Mouse (Mus musculus) MEL (cell line): ENCODE measurements around the gene Syngr4. TPM values are rescaled to one million over a fixed set of nuclear protein-coding genes. Genes with fewer than 3 reads are reported as not detected.

ENCODE experiments used
- DNase-seq: peaks from one replicate; pipeline ENCODE4 v3.0.0; 2011; ENCODE audit warnings: low read depth, low spot score
- H3K27ac ChIP-seq: 2 replicates; pipeline ENCODE4 v1.5.1; 2012; ENCODE audit warnings: low read depth, mild to moderate bottlenecking, control low read depth, low read length, moderate library complexity; ENCODE audit not compliant: control insufficient read depth
- H3K27me3 ChIP-seq, 2 experiments: fragments of 150-350 bp in 1 of 2; sonication (generic) in 1 of 2; 2 replicates each; pipeline ENCODE4 v1.6.1; 2012; ENCODE audit warnings: low read length in 2 of 2, mild to moderate bottlenecking in 2 of 2, improper control_type of control experiment in 1 of 2, moderate library complexity in 1 of 2; ENCODE audit not compliant: insufficient read depth in 2 of 2, control insufficient read depth in 1 of 2
- H3K36me3 ChIP-seq, 2 experiments: 2 replicates each; pipeline ENCODE4 v1.6.1; 2012 to 2014; ENCODE audit warnings: low read length in 2 of 2, improper control_type of control experiment in 1 of 2, inconsistent platforms in 1 of 2, mild to moderate bottlenecking in 1 of 2; ENCODE audit not compliant: insufficient read depth in 2 of 2, control insufficient read depth in 1 of 2
- H3K4me1 ChIP-seq, 2 experiments: fragments of 150-350 bp in 1 of 2; sonication (generic) in 1 of 2; 2 replicates each; pipeline ENCODE4 v1.6.1; 2012; ENCODE audit warnings: low read length in 2 of 2, improper control_type of control experiment in 1 of 2, mild to moderate bottlenecking in 1 of 2; ENCODE audit not compliant: insufficient read depth in 2 of 2, control insufficient read depth in 1 of 2
- H3K4me3 ChIP-seq, 2 experiments: fragments of 150-350 bp in 1 of 2; sonication (generic) in 1 of 2; 2 replicates each; pipeline ENCODE4 v1.5.1; 2012; ENCODE audit warnings: low read depth in 2 of 2, low read length in 2 of 2, mild to moderate bottlenecking in 2 of 2, moderate library complexity in 2 of 2, control low read depth in 1 of 2, improper control_type of control experiment in 1 of 2; ENCODE audit not compliant: control insufficient read depth in 1 of 2, insufficient read depth in 1 of 2
- H3K79me2 ChIP-seq: 2 replicates; pipeline ENCODE4 v1.6.1; 2012; ENCODE audit warnings: mild to moderate bottlenecking, low read length, moderate library complexity; ENCODE audit not compliant: control insufficient read depth, poor library complexity, insufficient read depth
- H3K9ac ChIP-seq: 2 replicates; pipeline ENCODE4 v1.6.1; 2012; ENCODE audit warnings: low read depth, mild to moderate bottlenecking, control low read depth, low read length, moderate library complexity; ENCODE audit not compliant: control insufficient read depth, poor library complexity, severe bottlenecking
- H3K9me3 ChIP-seq: fragments of 150-350 bp; sonication (generic); replicated peaks from 2 replicates; pipeline ENCODE4 v1.6.1; 2012; ENCODE audit warnings: mild to moderate bottlenecking, low read length, improper control_type of control experiment, moderate library complexity; ENCODE audit not compliant: insufficient read depth
- ELF1 ChIP-seq: IDR thresholded peaks from 2 replicates; pipeline ENCODE4 v1.6.1; 2014; ENCODE audit warnings: low read depth, mild to moderate bottlenecking, inconsistent platforms, low read length, improper control_type of control experiment, moderate library complexity
- GABPA ChIP-seq: IDR thresholded peaks from 2 replicates; pipeline ENCODE4 v1.6.1; 2012; ENCODE audit warnings: low read depth, mild to moderate bottlenecking, inconsistent platforms, low read length, improper control_type of control experiment, moderate library complexity
- MAZ ChIP-seq: IDR thresholded peaks from 2 replicates; pipeline ENCODE4 v1.6.1; 2012; ENCODE audit warnings: low read depth, mild to moderate bottlenecking, inconsistent platforms, low read length, improper control_type of control experiment
- MEF2A ChIP-seq: IDR thresholded peaks from 2 replicates; pipeline ENCODE4 v1.6.1; 2014; ENCODE audit warnings: low read depth, mild to moderate bottlenecking, inconsistent platforms, low read length, improper control_type of control experiment; ENCODE audit not compliant: poor library complexity, insufficient replicate concordance, severe bottlenecking; ENCODE audit errors: extremely low read depth
- NELFE ChIP-seq: IDR thresholded peaks from 2 replicates; pipeline ENCODE4 v1.6.1; 2011; ENCODE audit warnings: low read depth, low read length, improper control_type of control experiment
- POLR2AphosphoS2 ChIP-seq: IDR thresholded peaks from 2 replicates; pipeline ENCODE4 v1.6.1; 2011; ENCODE audit warnings: low read length, improper control_type of control experiment
- SIN3A ChIP-seq: IDR thresholded peaks from 2 replicates; pipeline ENCODE4 v1.6.1; 2012; ENCODE audit warnings: low read length, improper control_type of control experiment, inconsistent platforms
- TAL1 ChIP-seq: IDR thresholded peaks from 2 replicates; pipeline ENCODE4 v1.6.1; 2012; ENCODE audit warnings: mild to moderate bottlenecking, inconsistent platforms, low read length, moderate library complexity, mixed read lengths
- TBP ChIP-seq: IDR thresholded peaks from 2 replicates; pipeline ENCODE4 v1.8.0; 2011; ENCODE audit warnings: low read depth, low read length, improper control_type of control experiment
- UBTF ChIP-seq: IDR thresholded peaks from 2 replicates; pipeline ENCODE4 v1.6.1; 2012; ENCODE audit warnings: low read depth, mild to moderate bottlenecking, inconsistent platforms, low read length, improper control_type of control experiment, moderate library complexity, borderline replicate concordance; ENCODE audit not compliant: insufficient read depth
- USF1 ChIP-seq: IDR thresholded peaks from 2 replicates; pipeline ENCODE4 v1.6.1; 2014; ENCODE audit warnings: low read depth, mild to moderate bottlenecking, inconsistent platforms, low read length, improper control_type of control experiment, moderate library complexity
- USF2 ChIP-seq, 2 experiments: IDR thresholded peaks; 2 replicates each; pipeline ENCODE4 v1.6.1; 2011 to 2012; ENCODE audit warnings: improper control_type of control experiment in 2 of 2, low read length in 2 of 2, borderline replicate concordance in 1 of 2, inconsistent platforms in 1 of 2, low read depth in 1 of 2, mild to moderate bottlenecking in 1 of 2; ENCODE audit not compliant: insufficient read depth in 1 of 2
- ZKSCAN1 ChIP-seq: IDR thresholded peaks from 2 replicates; pipeline ENCODE4 v1.6.1; 2012; ENCODE audit warnings: low read depth, mild to moderate bottlenecking, inconsistent platforms, low read length, improper control_type of control experiment, moderate library complexity
- polyA plus RNA-seq, 2 experiments: library from polyadenylated mRNA; stranded (reverse) in 1 of 2; unstranded in 1 of 2; fragments of >175 nt in 1 of 2; fragments of >200 nt in 1 of 2; gene quantifications; 2 replicates each; pipeline versions ENCODE4 v1.2.1 to v1.2.4; 2012; ENCODE audit warnings: low replicate concordance in 2 of 2, low read depth in 1 of 2; ENCODE audit not compliant: insufficient read length in 2 of 2, insufficient read depth in 1 of 2, missing spikeins in 1 of 2
- total RNA-seq: library from RNA; depleted of rRNA; stranded (reverse); fragments of 300-350 nt; gene quantifications from 2 replicates; pipeline ENCODE4 v1.2.3, GENCODE M21; 2012; rRNA removed

Gene Syngr4
- total and polyA plus RNA-seq, 3 experiments: 0.46 to 1.1 TPM; not detected in 1

DNA sequence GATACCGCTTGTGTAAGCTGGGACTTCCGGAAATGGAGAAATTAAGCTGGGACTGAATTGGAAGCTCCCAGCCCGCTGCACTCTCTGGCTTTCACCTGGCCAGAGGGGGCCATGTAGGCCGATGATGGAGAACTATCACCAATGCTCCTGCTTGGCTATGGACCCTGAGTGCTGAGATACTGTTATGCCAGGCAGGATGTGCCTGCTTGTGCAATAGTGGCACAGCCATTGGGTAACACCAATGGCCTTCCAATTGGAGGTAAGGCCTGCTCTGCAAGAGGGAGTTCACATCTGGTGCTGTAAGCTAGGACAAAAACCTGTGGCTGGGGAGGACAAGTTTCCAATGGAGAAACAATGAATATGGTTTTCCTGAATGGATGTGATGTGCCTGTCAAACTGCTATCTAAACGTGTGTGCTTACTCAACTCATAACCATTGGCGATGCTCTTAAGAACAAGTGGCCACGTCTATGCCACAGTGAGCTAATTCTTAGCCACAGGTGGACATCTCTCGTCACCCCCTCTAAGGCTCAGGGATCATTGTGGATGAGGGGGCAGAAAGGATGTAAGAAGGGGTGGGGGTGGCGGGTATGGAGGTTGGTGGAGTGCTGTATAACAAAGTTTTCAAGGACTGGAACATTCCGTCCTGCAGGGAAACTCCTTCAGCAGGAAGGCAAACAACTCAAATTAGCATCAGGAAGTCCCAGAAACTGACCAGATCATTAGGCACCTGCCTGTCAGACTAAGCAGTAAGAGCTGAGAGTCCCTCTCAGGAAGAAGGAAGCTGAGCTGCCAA lies 53.4 kb downstream of the Syngr4 start:
- TF ChIP-seq MEF2A (no peak), USF2 (IDR thresholded peaks at IDR 0.05; ENCODE audit: borderline replicate concordance in 1 of 2, insufficient read depth in 1 of 2, low read depth in 1 of 2, low read length in 2 of 2) (no peak), ELF1 (no peak), MAZ (no peak), SIN3A (no peak), GABPA (no peak), USF1 (no peak), NELFE (no peak), ZKSCAN1 (no peak), POLR2AphosphoS2 (no peak), TAL1 (no peak), TBP (no peak), UBTF (no peak)
- TF ChIP-seq, all 39 proteins: peak for 0

More for the DNA sequence above, 53.4 kb downstream of the Syngr4 start:
- Histone ChIP-seq H3K9ac (no peak overlapping the region), H3K27ac (no peak overlapping the region), H3K4me1 (peaks cover 0 to 6% of the 10 kb centered on the region in 2 experiments; a peak in 1 of 4 replicates), H3K27me3 (no peaks in the 10 kb centered on the region; a peak in 1 of 4 replicates), H3K4me3 (no peak overlapping the region), H3K36me3 (peaks cover 0 to 3% of the 10 kb centered on the region in 2 experiments; a peak in 1 of 4 replicates), H3K9me3 (no peaks in the 10 kb centered on the region), H3K79me2 (no peaks in the 10 kb centered on the region)
- no peak for DNase-seq

Other genes with a start within 250 kb of the Syngr4 start
- not detected in 2 replicates for gene Fut2, start 230.3 kb downstream of the Syngr4 start, total RNA-seq
- gene Fut2, start 230.3 kb downstream of the Syngr4 start, polyA plus RNA-seq: not detected
- gene Ntn5, start 212.7 kb downstream of the Syngr4 start, total RNA-seq: not detected in 2 replicates
- gene Ntn5, start 212.7 kb downstream of the Syngr4 start, polyA plus RNA-seq: under 1 TPM in 1 of 2 experiments, not detected in 1; 0.13 TPM
- not detected in 2 replicates for gene Sec1, start 202.3 kb downstream of the Syngr4 start, total RNA-seq
- gene Sec1, start 202.3 kb downstream of the Syngr4 start, polyA plus RNA-seq: not detected
- gene Car11, start 196.9 kb downstream of the Syngr4 start, total RNA-seq: 0.29 and 0.77 TPM in 2 replicates
- 1 to 10 TPM in 1 of 2 experiments, not detected in 1; 1.5 TPM for gene Car11, start 196.9 kb downstream of the Syngr4 start, polyA plus RNA-seq
- 21.1 and 24.4 TPM in 2 replicates for gene Dbp, start 191.6 kb downstream of the Syngr4 start, total RNA-seq
- gene Dbp, start 191.6 kb downstream of the Syngr4 start, polyA plus RNA-seq: 10 to 100 TPM in 1 of 2 experiments, not detected in 1; 22.5 TPM
- gene Rpl18, start 181.3 kb downstream of the Syngr4 start, total RNA-seq: 3,210 and 3,724 TPM in 2 replicates
- 1,000 to 10,000 TPM in 1 of 2 experiments, not detected in 1; 3,544 TPM for gene Rpl18, start 181.3 kb downstream of the Syngr4 start, polyA plus RNA-seq
- gene Sphk2, start 178.7 kb downstream of the Syngr4 start, total RNA-seq: 18.3 and 21.0 TPM in 2 replicates
- 10 to 100 TPM in 1 of 2 experiments, not detected in 1; 40.2 TPM for gene Sphk2, start 178.7 kb downstream of the Syngr4 start, polyA plus RNA-seq
- gene Fam83e, start 175.5 kb downstream of the Syngr4 start, total RNA-seq: 0.95 and 1.0 TPM in 2 replicates
- under 1 TPM in 1 of 2 experiments, not detected in 1; 0.43 TPM for gene Fam83e, start 175.5 kb downstream of the Syngr4 start, polyA plus RNA-seq
- gene Spaca4, start 170.9 kb downstream of the Syngr4 start, total RNA-seq: not detected in 2 replicates
- under 1 TPM in 1 of 2 experiments, not detected in 1; 0.38 TPM for gene Spaca4, start 170.9 kb downstream of the Syngr4 start, polyA plus RNA-seq
- gene Lmtk3, start 113.0 kb downstream of the Syngr4 start, total RNA-seq: 0.03 and 0.04 TPM in 2 replicates
- under 1 TPM in 1 of 2 experiments, not detected in 1; 0.40 TPM for gene Lmtk3, start 113.0 kb downstream of the Syngr4 start, polyA plus RNA-seq
- gene Sult2b1, start 112.0 kb downstream of the Syngr4 start, total RNA-seq: 0.08 and 0.16 TPM in 2 replicates
- gene Sult2b1, start 112.0 kb downstream of the Syngr4 start, polyA plus RNA-seq: under 1 TPM in 1 of 2 experiments, not detected in 1; 0.47 TPM
- gene Cyth2, start 82.1 kb downstream of the Syngr4 start, total RNA-seq: 42.6 and 52.9 TPM in 2 replicates
- 10 to 100 TPM in 1 of 2 experiments, not detected in 1; 92.2 TPM for gene Cyth2, start 82.1 kb downstream of the Syngr4 start, polyA plus RNA-seq
- gene Kcnj14, start 71.9 kb downstream of the Syngr4 start, total RNA-seq: 0.39 and 0.46 TPM in 2 replicates
- 1 to 10 TPM in 1 of 2 experiments, not detected in 1; 1.3 TPM for gene Kcnj14, start 71.9 kb downstream of the Syngr4 start, polyA plus RNA-seq
- gene Grwd1, start 65.8 kb downstream of the Syngr4 start, total RNA-seq: 132 and 173 TPM in 2 replicates
- 100 to 1,000 TPM in 1 of 2 experiments, 10 to 100 TPM in 1; 82.2 to 108 TPM for gene Grwd1, start 65.8 kb downstream of the Syngr4 start, polyA plus RNA-seq
- 33.2 and 42.3 TPM in 2 replicates for gene Kdelr1, start 23.9 kb downstream of the Syngr4 start, total RNA-seq
- 10 to 100 TPM in 1 of 2 experiments, not detected in 1; 60.6 TPM for gene Kdelr1, start 23.9 kb downstream of the Syngr4 start, polyA plus RNA-seq
- gene Grin2d, start 18.3 kb downstream of the Syngr4 start, total RNA-seq: 0.16 and 0.19 TPM in 2 replicates
- under 1 TPM in 1 of 2 experiments, not detected in 1; 0.57 TPM for gene Grin2d, start 18.3 kb downstream of the Syngr4 start, polyA plus RNA-seq
- 10.1 and 10.7 TPM in 2 replicates for gene Tmem143, start 227 bp upstream of the Syngr4 start, total RNA-seq
- 10 to 100 TPM in 1 of 2 experiments, not detected in 1; 20.1 TPM for gene Tmem143, start 227 bp upstream of the Syngr4 start, polyA plus RNA-seq
- gene Emp3, start 24.7 kb upstream of the Syngr4 start, total RNA-seq: 65.1 and 75.0 TPM in 2 replicates
- 100 to 1,000 TPM in 1 of 2 experiments, not detected in 1; 111 TPM for gene Emp3, start 24.7 kb upstream of the Syngr4 start, polyA plus RNA-seq
- gene Ccdc114, start 27.4 kb upstream of the Syngr4 start, total RNA-seq: 0.15 TPM in 1 of 2 replicates, not detected in the other
- under 1 TPM in 1 of 2 experiments, not detected in 1; 0.24 TPM for gene Ccdc114, start 27.4 kb upstream of the Syngr4 start, polyA plus RNA-seq
- gene Abcc6, start 133.6 kb upstream of the Syngr4 start, total RNA-seq: 0.12 TPM in 1 of 2 replicates, not detected in the other
- gene Abcc6, start 133.6 kb upstream of the Syngr4 start, polyA plus RNA-seq: under 1 TPM in 1 of 2 experiments, not detected in 1; 0.04 TPM
- 159 and 197 TPM in 2 replicates for gene Nomo1, start 137.0 kb upstream of the Syngr4 start, total RNA-seq
- gene Nomo1, start 137.0 kb upstream of the Syngr4 start, polyA plus RNA-seq: 1,000 to 10,000 TPM in 1 of 2 experiments, 100 to 1,000 TPM in 1; 195 to 1,239 TPM
- gene Kcnj11, start 204.1 kb upstream of the Syngr4 start, total RNA-seq: not detected in 2 replicates
- not detected for gene Kcnj11, start 204.1 kb upstream of the Syngr4 start, polyA plus RNA-seq